Mouse (Mus musculus) liver, embryonic 14.5 days (tissue): ENCODE measurements at regions not wholly inside any gene's neighbourhood (a gene's known extent, or its start where the extent isn't known, plus 50 kb on each side); places are given as distances from the start of the nearest gene placed in this dataset.

Source experiments
- CTCF ChIP-seq: IDR thresholded peaks from 2 replicates; pipeline ENCODE4 v1.5.1; 2016; ENCODE audit warnings: antibody characterized with exemption, low read depth, control low read depth
- EP300 ChIP-seq: IDR thresholded peaks from 2 replicates; pipeline ENCODE4 v1.6.1; 2016; ENCODE audit warnings: antibody characterized with exemption, low read depth

- TF ChIP-seq CTCF: no peak
- TF ChIP-seq EP300: no peak
Observed at GRCm38 (mm10) chr10:15759983-15760723, 1042.1 kb upstream of the Gje1 start.
